Mouse (Mus musculus) gastrocnemius, postnatal 14 days (tissue): ENCODE data around the gene Cd96. TPM values are rescaled to one million over a fixed set of nuclear protein-coding genes. Genes with fewer than 3 reads are reported as not detected.
"Not testable (repeated sequence)": the region's sequence is repeated elsewhere in the genome, so short reads cannot be mapped to it uniquely, and the experiment has no call there.

ENCODE experiments used
- DNase-seq: peaks from one replicate; pipeline ENCODE4 v3.0.0; 2021; ENCODE audit warnings: mixed read lengths
- intact Hi-C: fragments of 180-260 bp; cut with DNase I; formaldehyde crosslinking; loops from one replicate; pipeline ENCODE4 v1.15.1; 2025; ENCODE audit warnings: low total_unique reads
- long read RNA-seq, 2 experiments: library from polyadenylated mRNA; stranded (forward); transcript quantifications; one replicate each; pipeline ENCODE4 v2.0.0; 2021
- total RNA-seq, 2 experiments: library from RNA; stranded (reverse); gene quantifications; 2 replicates each; pipeline ENCODE4 v1.2.3; 2021

Cd96 gene
- total RNA-seq: under 1 TPM in 1 of 2 experiments, not detected in 1; 0.09 TPM
- long read RNA-seq, experiment 1: 0 reads
- long read RNA-seq, experiment 2: 0 reads

- intact Hi-C loops: no loop called here
- no peak for DNase-seq
Measured at GRCm38 (mm10) chr16:46120020-46120419, at the start of gene Cd96. Gene Cd96 (minus strand): TSS chr16:46120251.

GRCm38 (mm10) chr16:46166971-46167370 lies 46.9 kb upstream of the Cd96 start:
- intact Hi-C loops: no loop called here
- DNase-seq: peak; percentile 25

DNA sequence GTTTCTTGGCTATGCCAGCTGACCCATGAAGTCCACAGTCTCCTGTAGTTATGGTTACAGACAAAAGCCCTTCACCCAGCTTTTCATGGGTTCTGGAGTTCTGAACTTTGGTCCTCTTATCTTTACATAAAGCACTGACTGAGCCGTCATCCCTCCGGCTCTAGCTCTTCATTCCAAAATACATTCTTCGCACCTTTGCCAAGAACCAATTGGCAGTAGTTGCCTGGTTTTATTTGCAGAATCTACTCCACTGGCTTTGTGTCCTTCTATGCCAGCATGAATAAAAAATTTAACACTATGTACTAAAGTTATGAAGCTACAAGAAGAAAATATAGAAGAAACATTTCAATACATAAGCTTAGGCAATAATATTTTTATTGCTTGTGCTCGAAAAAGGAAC lies 45.3 kb upstream of the Cd96 start:
- DNase-seq: no peak
- intact Hi-C loops: no loop called here

DNA sequence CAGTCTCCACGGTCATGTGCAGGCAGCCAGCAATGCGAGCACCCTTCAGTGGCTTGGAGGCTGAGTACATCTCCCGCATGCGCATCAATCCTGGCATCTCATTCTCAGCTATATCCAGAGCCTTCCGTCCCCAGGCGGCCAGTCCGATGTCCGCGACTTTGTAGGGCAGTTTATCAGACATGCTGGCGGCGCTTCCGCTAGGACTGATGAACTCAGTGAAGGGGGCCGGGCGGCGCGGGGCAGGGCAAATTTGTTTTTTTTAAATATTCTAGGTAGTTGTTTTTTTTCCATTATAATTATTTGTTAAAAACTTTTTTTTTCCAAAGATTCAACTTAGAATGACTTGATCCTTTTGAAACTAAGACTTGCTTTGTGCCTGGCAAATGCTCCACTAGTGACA lies 34.8 kb upstream of the Cd96 start, which contains the start of gene Gm4737:
Gm4737 (minus strand) TSS at position 246 of the 400 bp plus-strand sequence.
- intact Hi-C loops, DNase-seq: not testable (repeated sequence)

DNA sequence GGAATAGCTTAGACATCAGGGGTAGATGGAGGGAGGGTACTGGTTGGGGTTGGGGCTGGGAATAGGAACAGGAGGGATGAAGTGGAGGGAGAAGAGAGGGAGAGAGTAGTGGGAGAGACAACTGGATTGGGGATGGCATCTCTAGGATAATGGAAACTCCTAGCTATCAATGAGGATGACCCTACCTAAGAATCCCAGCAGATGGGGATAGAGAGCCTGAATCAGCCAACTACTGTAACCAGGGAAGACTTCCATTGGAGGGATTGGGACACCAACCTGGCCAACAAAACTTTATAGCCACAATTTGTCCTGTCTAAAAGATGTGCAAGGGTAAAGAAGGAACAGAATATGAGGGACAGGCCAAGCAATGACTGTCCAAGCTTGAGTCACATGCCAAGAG lies 31.1 kb upstream of the Cd96 start:
- DNase-seq: no peak
- intact Hi-C loops: no loop called here

DNA sequence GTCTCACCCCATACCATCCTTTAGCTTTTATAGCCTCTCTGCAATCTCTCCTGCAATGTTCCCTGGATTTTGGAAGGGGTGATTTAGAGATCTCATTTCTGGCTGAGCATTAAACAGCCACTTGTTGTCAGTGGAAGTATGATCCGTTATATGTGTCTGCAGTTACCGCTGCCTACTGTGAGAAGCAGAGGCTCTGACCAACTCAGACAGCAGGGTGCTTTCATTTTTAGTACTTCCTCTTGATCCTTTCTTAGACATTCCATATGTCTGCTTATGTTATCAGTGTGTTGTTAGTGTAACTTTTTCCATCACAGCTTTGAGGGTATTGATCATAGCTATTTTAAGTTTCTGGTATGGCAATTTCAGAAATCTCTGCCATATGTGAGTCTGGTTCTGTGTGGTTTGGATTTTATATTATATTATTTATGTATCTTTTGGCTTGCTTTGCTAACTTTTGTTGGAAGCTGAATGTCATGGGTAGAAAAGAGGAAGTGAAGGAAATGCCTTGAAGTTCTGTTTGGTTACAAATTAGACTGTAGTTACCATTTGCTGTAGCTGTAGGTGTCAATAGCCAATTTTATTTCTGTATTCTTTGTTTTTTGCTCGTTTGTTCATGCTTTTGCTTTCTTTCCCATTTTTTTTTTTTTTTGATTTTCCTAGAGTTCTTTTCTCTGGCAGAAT lies 28.8 kb upstream of the Cd96 start:
- intact Hi-C loops: no loop called here
- DNase-seq: no peak

DNA sequence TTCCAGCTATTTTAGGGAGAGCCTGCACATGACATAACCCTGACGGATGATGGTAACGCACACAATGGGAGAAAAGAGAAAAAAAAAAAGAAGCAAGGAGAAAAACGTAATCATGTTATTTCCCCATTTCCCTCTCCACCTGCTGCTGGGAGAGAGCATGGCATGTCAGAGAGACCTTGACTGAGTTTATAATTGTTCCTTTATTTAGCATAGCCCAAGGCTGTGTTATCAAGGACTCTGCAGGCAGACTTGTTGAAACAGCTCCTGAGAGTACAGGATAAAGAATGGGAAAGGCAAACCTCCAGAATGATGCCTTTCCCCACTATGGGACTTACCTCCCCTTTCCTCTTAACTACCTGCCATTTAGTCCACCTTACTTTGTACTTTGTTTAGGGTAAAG lies 26.9 kb upstream of the Cd96 start:
- DNase-seq: no peak
- intact Hi-C loops: no loop called here

DNA sequence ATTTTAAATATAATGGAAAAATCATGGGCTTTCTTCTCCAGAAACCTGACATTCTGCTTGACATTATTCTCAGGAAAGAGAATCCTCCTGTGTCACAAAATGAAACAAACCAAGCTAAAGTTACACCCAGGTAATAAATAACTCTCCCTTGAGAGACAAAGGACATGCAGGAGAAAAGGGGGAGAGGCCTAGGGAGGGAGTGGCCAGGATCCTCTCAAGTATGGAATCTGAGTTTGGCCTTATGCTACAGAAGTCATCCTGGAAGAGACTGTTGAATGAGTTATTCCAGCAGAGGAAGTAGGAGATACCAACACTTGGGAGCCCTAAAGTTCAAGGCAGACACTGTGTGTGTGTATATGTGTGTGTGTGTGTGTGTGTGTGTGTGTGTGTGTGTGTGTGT lies 2.2 kb upstream of the Cd96 start:
- DNase-seq: no peak
- intact Hi-C loops: no loop called here

- intact Hi-C loops: no loop called here
- DNase-seq: peak; percentile 27
Measured at GRCm38 (mm10) chr16:46121420-46121819, 1.4 kb upstream of the Cd96 start.

GRCm38 (mm10) chr16:46120607-46121006 lies 556 bp upstream of the Cd96 start:
- DNase-seq: no peak
- intact Hi-C loops: no loop called here

GRCm38 (mm10) chr16:46117645-46118044 lies 2.4 kb downstream of the Cd96 start:
- intact Hi-C loops: no loop called here
- no peak for DNase-seq

DNA sequence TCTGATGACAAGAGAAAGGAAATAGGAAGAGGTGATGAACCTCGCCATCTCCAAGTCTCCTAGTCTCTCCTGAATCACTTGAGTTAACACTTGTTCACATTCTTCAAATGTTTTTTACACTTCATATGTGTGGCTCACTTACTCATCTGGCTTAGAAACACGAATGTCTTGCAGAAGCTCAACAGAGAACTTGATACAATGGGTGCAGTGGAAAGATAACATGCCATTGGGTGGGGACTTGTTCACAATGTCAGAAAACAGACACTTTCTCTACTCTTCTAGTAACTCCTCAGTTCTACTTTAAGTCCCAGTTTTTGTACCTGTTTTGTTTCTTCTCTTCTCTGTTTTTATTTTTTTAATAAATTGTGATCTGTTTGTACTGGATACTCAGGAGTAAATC lies 5.3 kb downstream of the Cd96 start:
- no peak for DNase-seq
- intact Hi-C loops: no loop called here

DNA sequence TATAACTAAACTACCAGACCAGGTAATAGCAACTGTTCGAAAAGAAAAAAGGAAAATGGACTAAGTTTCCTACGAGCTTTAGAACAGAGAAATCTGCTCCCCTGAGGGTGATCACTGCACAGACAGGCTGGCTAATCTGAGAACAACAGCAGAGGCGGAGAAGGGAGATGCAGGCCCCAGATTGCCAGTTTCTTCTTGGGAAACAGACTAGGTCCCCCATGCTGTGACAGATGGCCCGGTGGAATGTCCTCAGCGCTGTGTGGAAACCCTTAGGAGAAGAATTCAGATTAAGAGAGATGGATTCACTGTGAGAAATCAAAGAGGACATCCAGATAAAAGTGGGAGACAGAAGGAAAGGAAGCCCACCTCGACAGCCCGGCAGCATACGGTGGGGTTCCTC lies 10.5 kb downstream of the Cd96 start:
- intact Hi-C loops: no loop called here
- DNase-seq: no peak

GRCm38 (mm10) chr16:46107431-46107830 lies 12.6 kb downstream of the Cd96 start:
- intact Hi-C loops: no loop called here
- DNase-seq: no peak

DNA sequence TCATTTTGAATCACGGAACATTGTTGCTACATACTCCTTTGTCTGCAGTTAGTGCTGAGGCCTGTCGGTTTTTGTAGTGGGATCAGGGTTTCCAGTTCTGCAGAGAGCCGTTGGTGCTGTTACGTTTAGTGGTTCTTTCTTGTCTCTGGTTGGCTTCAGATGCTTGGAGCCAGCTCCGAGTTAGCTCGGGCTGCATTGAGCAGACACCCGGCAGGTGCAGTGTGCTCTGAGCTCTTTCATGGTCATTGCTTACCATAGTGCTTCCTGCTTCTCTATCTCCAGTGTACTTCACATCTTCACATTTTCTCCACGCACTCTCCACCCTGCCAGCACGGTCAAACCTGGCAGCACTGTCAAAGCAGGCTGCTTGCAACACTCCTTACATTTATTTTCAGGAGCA lies 15.6 kb downstream of the Cd96 start:
- intact Hi-C loops: no loop called here
- no peak for DNase-seq

GRCm38 (mm10) chr16:46101748-46102147 lies 18.3 kb downstream of the Cd96 start:
- DNase-seq: no peak
- intact Hi-C loops: no loop called here

- peak; percentile 49 for DNase-seq
- intact Hi-C loops: no loop called here
Measured at GRCm38 (mm10) chr16:46100286-46100685, 19.8 kb downstream of the Cd96 start.

GRCm38 (mm10) chr16:46097421-46097820 lies 22.6 kb downstream of the Cd96 start:
- peak; percentile 41 for DNase-seq
- intact Hi-C loops: no loop called here

DNA sequence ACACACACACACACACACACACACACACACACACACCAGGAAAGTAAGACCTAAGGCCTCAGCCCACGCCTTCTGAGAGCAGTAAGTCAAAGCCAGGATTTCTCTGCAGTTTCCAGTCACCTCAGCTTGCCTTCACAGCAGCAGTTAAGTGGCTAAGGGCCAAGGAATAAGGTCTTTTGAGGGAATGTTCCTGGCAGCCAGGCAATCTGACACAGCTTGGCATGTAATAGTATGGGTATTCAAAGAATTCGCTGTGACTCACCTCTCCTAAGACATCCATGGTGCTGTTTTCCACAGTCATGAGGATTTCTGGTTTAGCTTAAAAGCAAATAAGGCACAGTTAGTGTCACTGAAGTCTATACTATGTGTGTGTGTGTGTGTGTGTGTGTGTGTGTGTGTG lies 25.6 kb downstream of the Cd96 start:
- peak; percentile 31 for DNase-seq
- intact Hi-C loops: no loop called here

GRCm38 (mm10) chr16:46092935-46093334 lies 27.1 kb downstream of the Cd96 start:
- DNase-seq: no peak
- intact Hi-C loops: no loop called here

- intact Hi-C loops: no loop called here
Measured at GRCm38 (mm10) chr16:46086874-46087473, 33.1 kb downstream of the Cd96 start.

More at GRCm38 (mm10) chr16:46086874-46087473, 33.1 kb downstream of the Cd96 start:
- DNase-seq: no peak
